Mouse (Mus musculus) lung, postnatal 25 days (tissue): ENCODE data around the gene 4933430I17Rik.
"Not testable (repeated sequence)": the region's sequence is repeated elsewhere in the genome, so short reads cannot be mapped to it uniquely, and the experiment has no call there.

Experiments
- DNase-seq: peaks from one replicate; pipeline ENCODE4 v3.0.0; 2022; ENCODE audit warnings: low spot score

Gene 4933430I17Rik

DNA sequence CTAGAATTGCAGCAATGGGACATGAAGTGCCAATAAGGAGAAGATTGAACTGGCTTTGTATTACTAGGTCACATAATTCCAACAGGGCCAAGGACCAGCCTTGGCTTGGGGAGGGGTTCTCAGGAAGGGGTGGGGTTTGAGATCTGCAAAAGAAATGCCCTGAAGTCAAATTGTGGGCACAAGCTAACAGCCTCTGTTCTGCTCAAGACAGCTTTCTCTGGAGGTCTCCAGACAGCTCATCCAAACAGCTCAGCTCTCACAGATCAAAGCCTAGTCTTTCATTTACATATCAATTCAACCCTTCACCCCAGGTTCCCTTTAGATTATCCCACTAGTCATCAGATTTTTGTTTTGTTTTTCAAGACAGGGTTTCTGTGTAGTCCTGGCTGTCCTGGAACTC lies 19.6 kb downstream of the 4933430I17Rik start:
- DNase-seq: no peak

GRCm38 (mm10) chr4:62551966-62552365 lies 26.8 kb downstream of the 4933430I17Rik start:
- no peak for DNase-seq

DNA sequence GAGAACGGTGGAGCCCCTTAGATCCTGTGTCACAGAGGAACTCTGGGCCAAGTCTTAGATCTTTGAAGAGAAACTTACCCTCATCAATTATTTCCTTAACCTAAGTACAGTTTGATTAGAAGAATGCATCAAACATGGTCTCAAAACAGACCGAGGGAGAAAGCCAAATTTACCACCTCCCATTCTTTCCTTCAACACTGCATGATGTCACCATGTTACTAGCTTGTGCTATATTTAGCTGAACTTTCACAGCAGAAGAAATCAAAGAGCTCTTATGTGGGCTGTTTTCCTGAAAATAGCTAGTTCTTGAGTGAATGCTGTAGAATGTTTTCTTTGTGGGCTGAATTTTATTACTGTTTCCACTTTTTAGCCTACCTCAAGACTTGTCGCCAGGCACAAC lies 32.3 kb downstream of the 4933430I17Rik start:
- no peak for DNase-seq

GRCm38 (mm10) chr4:62559797-62560329 lies 34.7 kb downstream of the 4933430I17Rik start, which contains the start of gene Rgs3:
Gene Rgs3 (plus strand): TSS chr4:62559847.
- DNase-seq: no peak

GRCm38 (mm10) chr4:62560963-62561629 lies 35.9 kb downstream of the 4933430I17Rik start:
- peak; percentile 88 for DNase-seq

- no peak for DNase-seq
Measured at GRCm38 (mm10) chr4:62561630-62562001, 36.4 kb downstream of the 4933430I17Rik start.

DNA sequence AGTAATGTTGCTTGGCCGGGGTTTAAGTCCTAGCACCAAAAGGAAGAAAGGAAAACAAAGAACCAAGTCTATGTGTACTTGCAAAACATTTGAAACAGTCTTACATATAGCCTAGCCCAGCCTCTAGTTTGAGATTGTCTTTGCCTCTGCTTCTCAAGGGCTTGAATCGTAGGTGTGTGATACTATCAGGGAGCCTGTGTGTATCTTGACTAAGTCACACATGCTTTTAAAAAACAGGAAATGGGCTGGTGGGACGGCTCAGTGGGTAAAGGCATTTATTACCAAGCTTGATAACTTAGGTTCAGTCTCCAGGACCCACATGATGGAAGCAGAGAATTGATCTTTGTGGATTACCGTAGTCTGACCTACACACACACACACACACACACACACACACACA lies 36.8 kb downstream of the 4933430I17Rik start:
- DNase-seq: no peak

- peak; percentile 44 for DNase-seq
Measured at GRCm38 (mm10) chr4:62566530-62566929, 41.4 kb downstream of the 4933430I17Rik start.

GRCm38 (mm10) chr4:62567696-62568095 lies 42.5 kb downstream of the 4933430I17Rik start:
- no peak for DNase-seq

DNA sequence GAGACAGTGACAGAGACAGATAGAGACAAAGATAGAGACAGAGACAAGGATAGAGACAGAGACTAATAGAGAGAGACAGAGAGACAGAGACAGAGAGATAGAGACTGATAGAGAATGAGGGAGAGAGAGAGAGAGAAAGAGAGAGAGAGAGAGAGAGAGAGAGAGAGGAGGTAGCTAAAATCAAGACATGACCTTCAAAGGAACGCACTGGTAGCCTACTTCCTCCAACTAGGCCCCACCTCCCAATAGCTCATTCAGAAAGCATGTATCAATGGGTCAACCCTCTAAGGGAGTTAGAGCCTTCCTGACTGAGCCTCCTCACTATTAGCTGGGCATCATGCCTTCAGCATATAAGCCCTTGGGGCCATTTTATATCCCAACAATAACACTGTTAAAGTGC lies 43.2 kb downstream of the 4933430I17Rik start:
- no peak for DNase-seq

GRCm38 (mm10) chr4:62569603-62570002 lies 44.4 kb downstream of the 4933430I17Rik start:
- DNase-seq: no peak

DNA sequence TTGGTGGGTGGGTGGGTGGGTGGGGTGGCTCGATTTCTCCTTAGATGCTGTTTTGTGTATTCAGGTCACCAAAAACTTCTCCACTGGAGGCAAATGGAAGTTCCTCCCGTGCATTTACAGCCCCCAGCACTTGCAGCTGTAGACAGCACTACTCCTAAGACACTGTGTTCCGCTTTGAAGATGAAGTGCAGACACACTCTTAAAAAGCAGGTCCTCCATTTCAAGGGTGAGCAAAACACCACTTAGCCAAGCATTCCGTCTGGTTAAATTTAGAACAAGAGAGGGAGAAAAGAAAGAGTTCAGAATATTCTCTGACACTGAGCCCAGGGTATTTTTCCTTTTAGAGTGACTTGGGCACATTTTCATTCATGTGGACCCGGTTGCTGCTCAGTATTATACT lies 44.9 kb downstream of the 4933430I17Rik start:
- DNase-seq: peak; percentile 36

DNA sequence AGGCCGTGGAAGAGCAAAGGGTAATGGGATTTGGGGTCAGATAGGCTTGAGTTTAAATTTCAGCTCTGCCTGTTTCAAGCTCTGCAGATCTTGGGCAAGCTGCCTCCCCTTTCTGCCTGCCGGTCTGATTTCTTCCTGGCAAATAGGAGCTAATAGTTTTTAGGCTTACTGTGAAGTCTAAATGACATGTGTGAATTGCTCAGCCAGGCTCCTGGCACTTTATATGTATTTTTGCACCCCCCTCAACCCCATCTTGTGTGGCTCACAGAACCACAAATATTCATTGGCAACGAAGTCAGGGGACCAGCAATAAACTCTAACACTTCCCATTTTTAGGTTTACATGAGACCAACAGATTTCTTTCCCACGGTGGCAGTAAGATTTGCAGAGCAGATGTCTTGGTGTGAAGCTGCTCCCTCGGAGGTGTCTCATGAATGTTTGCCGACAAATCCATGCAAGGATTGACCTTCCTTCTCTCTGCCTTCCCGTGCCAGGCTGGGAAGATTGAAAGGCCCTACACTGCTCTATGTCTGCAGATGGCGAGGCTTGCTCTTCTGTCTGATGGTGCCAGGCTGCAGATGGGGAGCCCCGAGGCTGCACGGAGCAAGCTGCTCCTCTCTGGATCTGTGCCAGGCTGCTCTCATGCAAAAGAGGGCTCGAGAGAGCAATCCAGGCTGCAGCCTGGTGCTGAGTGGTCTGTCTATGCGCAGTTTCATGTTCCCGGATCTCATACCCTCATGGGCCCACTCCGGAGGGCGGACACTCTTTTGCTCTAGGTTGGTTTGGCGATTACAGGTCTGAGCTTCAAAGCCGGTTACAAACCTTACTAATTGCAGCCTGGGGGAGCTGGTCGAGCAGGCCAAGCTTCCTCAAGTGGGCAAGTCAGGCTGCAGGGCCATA lies 57.4 kb downstream of the 4933430I17Rik start:
- no peak for DNase-seq

- DNase-seq: peak; percentile 60
Measured at GRCm38 (mm10) chr4:62583265-62584092, 58.3 kb downstream of the 4933430I17Rik start.

- DNase-seq: no peak
Measured at GRCm38 (mm10) chr4:62587067-62587466, 61.9 kb downstream of the 4933430I17Rik start.

DNA sequence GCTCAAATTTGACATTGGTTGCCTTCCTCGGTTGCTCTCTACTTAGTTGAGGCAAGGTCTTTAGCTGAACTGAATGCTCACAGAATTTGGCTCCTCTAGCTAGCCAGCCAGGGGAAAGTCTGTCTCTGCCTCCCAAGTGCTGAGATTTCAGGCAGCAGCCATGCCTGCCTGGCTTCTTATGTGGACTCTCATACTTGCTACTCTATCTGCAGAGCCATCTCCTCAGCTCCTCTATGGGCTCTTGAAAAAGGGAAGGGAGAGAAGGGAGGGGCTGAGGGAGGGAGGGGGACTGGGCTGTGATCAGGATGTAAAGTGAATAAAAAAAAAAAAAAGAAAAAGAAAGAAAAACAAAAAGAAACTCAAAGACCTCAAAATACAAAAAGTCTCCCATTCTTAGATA lies 65.7 kb downstream of the 4933430I17Rik start:
- DNase-seq: no peak

DNA sequence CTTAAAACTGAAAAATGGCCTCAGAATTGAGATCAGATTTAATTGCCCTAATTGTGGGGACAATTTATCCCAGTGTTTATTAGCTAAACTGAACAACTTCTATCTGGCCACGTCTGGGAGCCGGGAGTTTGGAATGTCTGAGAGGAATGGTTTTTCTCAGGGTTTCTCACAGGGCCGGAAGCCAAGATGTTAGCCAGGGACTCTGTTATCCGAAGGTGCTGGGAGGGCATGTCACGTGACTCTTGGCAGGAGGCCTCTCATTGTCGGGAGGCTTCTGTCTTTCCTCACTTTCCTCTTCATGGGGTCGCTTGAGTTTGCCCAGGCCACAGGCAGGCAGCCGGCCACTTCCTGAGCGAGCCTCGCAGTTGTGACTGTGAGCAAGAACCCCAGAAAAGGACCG lies 66.2 kb downstream of the 4933430I17Rik start:
- DNase-seq: no peak

DNA sequence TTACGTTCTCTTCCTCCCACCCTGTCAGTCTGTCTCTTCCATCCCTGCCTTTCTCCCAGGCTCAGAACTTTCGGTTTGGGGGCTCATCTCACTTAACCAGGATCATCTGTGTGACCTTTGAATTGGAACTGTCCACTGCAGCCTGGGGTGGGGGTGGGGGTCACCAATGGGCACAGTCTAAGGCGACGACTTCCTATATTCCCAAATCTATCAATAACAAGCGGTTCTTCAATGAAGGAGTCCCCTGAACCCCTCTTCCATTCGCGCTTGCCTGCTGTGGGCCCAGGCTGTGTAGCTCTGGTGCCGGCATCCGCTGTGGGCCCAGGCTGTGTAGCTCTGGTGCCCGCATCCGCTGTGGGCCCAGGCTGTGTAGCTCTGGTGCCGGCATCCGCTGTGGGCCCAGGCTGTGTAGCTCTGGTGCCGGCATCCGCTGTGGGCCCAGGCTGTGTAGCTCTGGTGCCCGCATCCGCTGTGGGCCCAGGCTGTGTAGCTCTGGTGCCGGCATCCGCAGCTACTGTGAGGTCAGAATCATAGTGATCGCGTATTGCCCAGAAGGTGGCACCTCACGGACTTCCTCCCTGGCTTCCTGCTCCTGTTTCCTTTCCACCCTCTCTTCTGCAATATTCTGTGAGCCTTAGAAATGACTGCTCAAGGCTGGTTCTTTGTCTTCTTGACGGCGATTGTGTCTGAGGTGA lies 68.5 kb downstream of the 4933430I17Rik start:
- DNase-seq: not testable (repeated sequence)

DNA sequence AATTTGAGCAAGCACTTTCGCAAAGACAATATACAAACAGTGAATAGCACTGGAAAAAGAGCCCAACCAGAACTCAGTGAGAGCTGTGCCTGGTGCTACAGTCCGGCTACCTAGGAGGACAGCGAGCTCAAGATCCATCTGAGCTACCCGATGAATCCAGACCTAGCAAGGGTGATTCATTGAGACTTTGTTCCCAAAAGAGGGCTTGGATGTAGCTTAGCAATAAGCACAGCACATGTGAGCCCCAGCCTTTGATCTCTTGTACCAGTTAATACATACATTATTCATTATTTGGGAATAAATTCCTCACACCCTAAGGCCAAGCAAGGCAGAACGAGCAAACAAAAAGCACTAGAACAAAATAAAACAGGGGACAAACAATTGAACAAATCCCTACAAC lies 69.3 kb downstream of the 4933430I17Rik start:
- no peak for DNase-seq

DNA sequence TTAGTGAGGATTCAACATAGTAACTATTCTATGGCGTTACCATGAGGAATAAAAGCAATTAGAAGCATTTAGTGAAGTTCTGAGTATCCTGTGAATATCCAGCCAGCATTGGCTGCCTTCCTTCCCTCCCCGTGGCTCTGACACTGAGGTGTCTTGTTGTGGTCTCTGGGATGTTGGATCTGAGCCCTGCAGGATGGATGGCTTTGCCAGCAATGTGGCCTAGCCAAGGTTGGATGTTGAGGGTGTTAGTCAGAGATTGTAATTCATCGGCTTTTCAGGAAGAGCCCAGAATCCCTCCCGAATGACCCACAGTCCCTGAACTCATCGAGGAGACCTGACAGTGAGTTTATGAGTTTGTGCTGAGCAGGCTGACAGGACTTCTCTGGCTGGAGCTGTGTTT lies 70.9 kb downstream of the 4933430I17Rik start:
- no peak for DNase-seq
